Mouse (Mus musculus) hindbrain, embryonic 15.5 days (tissue): ENCODE measurements at regions not wholly inside any gene's neighbourhood (a gene's known extent, or its start where the extent isn't known, plus 50 kb on each side); places are given as distances from the start of the nearest gene placed in this dataset.

ENCODE experiments used
- ATAC-seq: fragments of 200-750 bp; cut with Nextera tagmentation; 2 replicates; pipeline ENCODE4 v1.8.0; 2017; ENCODE audit warnings: low read depth, moderate number of reproducible peaks, moderate TSS enrichment; ENCODE audit not compliant: low FRiP score
- H3K27ac ChIP-seq: fragments of 300-500 bp; sonication (generic); replicated peaks from 2 replicates; pipeline ENCODE4 v1.5.1; 2015; ENCODE audit warnings: mild to moderate bottlenecking, inconsistent platforms
- H3K27me3 ChIP-seq: fragments of 300-500 bp; sonication (generic); 2 replicates; pipeline ENCODE4 v1.6.1; 2015; ENCODE audit warnings: control low read depth, inconsistent platforms
- H3K36me3 ChIP-seq: fragments of 300-500 bp; sonication (generic); 2 replicates; pipeline ENCODE4 v1.6.1; 2015; ENCODE audit warnings: control low read depth, inconsistent platforms
- H3K4me1 ChIP-seq: fragments of 300-500 bp; sonication (generic); replicated peaks from 2 replicates; pipeline ENCODE4 v1.6.1; 2015; ENCODE audit warnings: control low read depth, inconsistent platforms
- H3K4me2 ChIP-seq: fragments of 300-500 bp; sonication (generic); 2 replicates; pipeline ENCODE4 v1.6.1; 2015; ENCODE audit warnings: moderate library complexity, mild to moderate bottlenecking, inconsistent platforms
- H3K4me3 ChIP-seq: fragments of 300-500 bp; sonication (generic); 2 replicates; pipeline ENCODE4 v1.5.1; 2015; ENCODE audit warnings: mild to moderate bottlenecking, inconsistent platforms
- H3K9ac ChIP-seq: fragments of 300-500 bp; sonication (generic); 2 replicates; pipeline ENCODE4 v1.6.1; 2015; ENCODE audit warnings: inconsistent platforms
- H3K9me3 ChIP-seq: fragments of 300-500 bp; sonication (generic); 2 replicates; pipeline ENCODE4 v1.6.1; 2016; ENCODE audit warnings: control low read depth, inconsistent platforms
- WGBS: fragments of 180-500 bp; shearing (Covaris S2); methylation state at CpG from one replicate; pipeline ENCODE4 v1.1.7; 2015; 5-methylcytosine and 5-hydroxymethylcytosine counted together

- WGBS, result 92% methylated on average over 3 of the region's 3 CpGs
- no peaks in the 10 kb centered on the region for H3K9me3 ChIP-seq
These were observed 225.0 kb upstream of the N6amt1 start for GRCm38 (mm10) chr16:87129021-87129420.

GRCm38 (mm10) chr16:87128230-87128629, 225.8 kb upstream of the N6amt1 start:
- peak; percentile 56 for ATAC-seq
- H3K4me3 ChIP-seq, result peak overlapping the region; percentile 14

More at GRCm38 (mm10) chr16:87129021-87129420, 225.0 kb upstream of the N6amt1 start:
- Histone ChIP-seq H3K27me3 (no peaks in the 10 kb centered on the region), H3K4me1 (no peaks in the 10 kb centered on the region), H3K27ac (no peak overlapping the region), H3K36me3 (no peaks in the 10 kb centered on the region), H3K9ac (no peak overlapping the region), H3K4me2 (no peak overlapping the region), H3K4me3 (no peak overlapping the region)
- ATAC-seq, result no peak

GRCm38 (mm10) chr16:87124519-87124918, 229.5 kb upstream of the N6amt1 start:
- WGBS, result 91% methylated on average over 7 of the region's 7 CpGs
- Histone ChIP-seq H3K27ac (no peak overlapping the region), H3K9ac (no peak overlapping the region), H3K4me1 (no peaks in the 10 kb centered on the region), H3K4me3 (no peak overlapping the region), H3K4me2 (no peak overlapping the region), H3K9me3 (no peaks in the 10 kb centered on the region), H3K36me3 (no peaks in the 10 kb centered on the region), H3K27me3 (no peaks in the 10 kb centered on the region)
- no peak for ATAC-seq

More at GRCm38 (mm10) chr16:87128230-87128629, 225.8 kb upstream of the N6amt1 start:
- peak overlapping the region; percentile 35 for H3K4me2 ChIP-seq
- WGBS, result 65% methylated on average over 13 of the region's 13 CpGs
- H3K27ac ChIP-seq, result 0 out of 2 replicates have a peak overlapping the region, but pooled peaks have one; percentile 23
- no peak overlapping the region for H3K9ac ChIP-seq
- H3K27me3 ChIP-seq, result no peaks in the 10 kb centered on the region
- H3K36me3 ChIP-seq, result no peaks in the 10 kb centered on the region
- no peaks in the 10 kb centered on the region for H3K4me1 ChIP-seq
- H3K9me3 ChIP-seq, result no peaks in the 10 kb centered on the region

- no peak overlapping the region for H3K4me3 ChIP-seq
- no peaks in the 10 kb centered on the region for H3K9me3 ChIP-seq
- no peaks in the 10 kb centered on the region for H3K36me3 ChIP-seq
- H3K4me2 ChIP-seq, result no peak overlapping the region
- no peak overlapping the region for H3K27ac ChIP-seq
- no peak for ATAC-seq
- no peaks in the 10 kb centered on the region for H3K4me1 ChIP-seq
- H3K9ac ChIP-seq, result no peak overlapping the region
- H3K27me3 ChIP-seq, result no peaks in the 10 kb centered on the region
- 87% methylated on average over 2 of the region's 2 CpGs for WGBS
These were observed 250.4 kb upstream of the N6amt1 start for GRCm38 (mm10) chr16:87103599-87103998.

GRCm38 (mm10) chr16:87102057-87102456, 251.9 kb upstream of the N6amt1 start:
- H3K9me3 ChIP-seq, result no peaks in the 10 kb centered on the region
- H3K4me2 ChIP-seq, result no peak overlapping the region
- ATAC-seq, result no peak
- no peak overlapping the region for H3K4me3 ChIP-seq
- H3K27me3 ChIP-seq, result no peaks in the 10 kb centered on the region
- H3K27ac ChIP-seq, result no peak overlapping the region
- H3K36me3 ChIP-seq, result no peaks in the 10 kb centered on the region
- no peak overlapping the region for H3K9ac ChIP-seq
- H3K4me1 ChIP-seq, result no peaks in the 10 kb centered on the region

- Histone ChIP-seq H3K4me2 (no peak overlapping the region), H3K27me3 (no peaks in the 10 kb centered on the region), H3K27ac (no peak overlapping the region), H3K4me3 (no peak overlapping the region), H3K36me3 (no peaks in the 10 kb centered on the region), H3K9me3 (no peaks in the 10 kb centered on the region), H3K9ac (no peak overlapping the region), H3K4me1 (no peaks in the 10 kb centered on the region)
- 82% methylated on average over 2 of the region's 2 CpGs for WGBS
- no peak for ATAC-seq
These were observed 262.0 kb upstream of the N6amt1 start for GRCm38 (mm10) chr16:87092011-87092410.

GRCm38 (mm10) chr16:87089322-87089721, 264.7 kb upstream of the N6amt1 start:
- no peak overlapping the region for H3K9ac ChIP-seq
- H3K4me3 ChIP-seq, result no peak overlapping the region
- WGBS, result 84% methylated on average over 3 of the region's 3 CpGs
- no peaks in the 10 kb centered on the region for H3K36me3 ChIP-seq
- H3K4me2 ChIP-seq, result no peak overlapping the region
- no peaks in the 10 kb centered on the region for H3K27me3 ChIP-seq
- H3K27ac ChIP-seq, result no peak overlapping the region
- no peaks in the 10 kb centered on the region for H3K4me1 ChIP-seq
- ATAC-seq, result no peak
- no peaks in the 10 kb centered on the region for H3K9me3 ChIP-seq

- H3K9ac ChIP-seq, result no peak overlapping the region
- no peak overlapping the region for H3K27ac ChIP-seq
- H3K9me3 ChIP-seq, result no peaks in the 10 kb centered on the region
- H3K4me3 ChIP-seq, result no peak overlapping the region
- 80% methylated on average over 2 of the region's 2 CpGs for WGBS
- H3K36me3 ChIP-seq, result no peaks in the 10 kb centered on the region
- no peak overlapping the region for H3K4me2 ChIP-seq
- ATAC-seq, result no peak
- no peaks in the 10 kb centered on the region for H3K4me1 ChIP-seq
- no peaks in the 10 kb centered on the region for H3K27me3 ChIP-seq
These were observed 270.5 kb upstream of the N6amt1 start for GRCm38 (mm10) chr16:87083505-87083904.

GRCm38 (mm10) chr16:87077385-87077784, 276.6 kb upstream of the N6amt1 start:
- H3K27ac ChIP-seq, result no peak overlapping the region
- H3K4me1 ChIP-seq, result no peaks in the 10 kb centered on the region
- H3K9me3 ChIP-seq, result no peaks in the 10 kb centered on the region
- H3K4me2 ChIP-seq, result no peak overlapping the region
- no peaks in the 10 kb centered on the region for H3K27me3 ChIP-seq
- H3K36me3 ChIP-seq, result no peaks in the 10 kb centered on the region
- 89% methylated on average over 2 of the region's 2 CpGs for WGBS
- ATAC-seq, result no peak
- no peak overlapping the region for H3K4me3 ChIP-seq
- no peak overlapping the region for H3K9ac ChIP-seq

- no peak overlapping the region for H3K4me2 ChIP-seq
- H3K27ac ChIP-seq, result no peak overlapping the region
- 72% methylated on average over 2 of the region's 2 CpGs for WGBS
- no peaks in the 10 kb centered on the region for H3K9me3 ChIP-seq
- H3K4me3 ChIP-seq, result no peak overlapping the region
- no peaks in the 10 kb centered on the region for H3K27me3 ChIP-seq
- H3K4me1 ChIP-seq, result no peaks in the 10 kb centered on the region
- no peaks in the 10 kb centered on the region for H3K36me3 ChIP-seq
- no peak overlapping the region for H3K9ac ChIP-seq
- ATAC-seq, result no peak
These were observed 284.7 kb upstream of the N6amt1 start for GRCm38 (mm10) chr16:87069294-87069693.

- Histone ChIP-seq H3K36me3 (no peaks in the 10 kb centered on the region), H3K9ac (no peak overlapping the region), H3K27ac (no peak overlapping the region), H3K4me1 (no peaks in the 10 kb centered on the region), H3K9me3 (no peaks in the 10 kb centered on the region), H3K27me3 (no peaks in the 10 kb centered on the region), H3K4me3 (no peak overlapping the region), H3K4me2 (no peak overlapping the region)
- ATAC-seq, result no peak
- WGBS, result 73% methylated on average over 1 of the region's 1 CpGs
These were observed 286.0 kb upstream of the N6amt1 start for GRCm38 (mm10) chr16:87067981-87068380.

- no peak overlapping the region for H3K27ac ChIP-seq
- H3K9ac ChIP-seq, result no peak overlapping the region
- WGBS, result 74% methylated on average over 5 of the region's 5 CpGs
- no peaks in the 10 kb centered on the region for H3K9me3 ChIP-seq
- H3K4me3 ChIP-seq, result no peak overlapping the region
- no peak for ATAC-seq
- no peaks in the 10 kb centered on the region for H3K4me1 ChIP-seq
- H3K27me3 ChIP-seq, result no peaks in the 10 kb centered on the region
- H3K36me3 ChIP-seq, result no peaks in the 10 kb centered on the region
- H3K4me2 ChIP-seq, result no peak overlapping the region
These were observed 286.5 kb upstream of the N6amt1 start for GRCm38 (mm10) chr16:87067523-87067922.

- H3K4me2 ChIP-seq, result no peak overlapping the region
- no peak for ATAC-seq
- H3K9ac ChIP-seq, result no peak overlapping the region
- WGBS, result 90% methylated on average over 8 of the region's 8 CpGs
- H3K4me1 ChIP-seq, result no peaks in the 10 kb centered on the region
- no peak overlapping the region for H3K27ac ChIP-seq
- H3K36me3 ChIP-seq, result no peaks in the 10 kb centered on the region
- no peak overlapping the region for H3K4me3 ChIP-seq
- H3K27me3 ChIP-seq, result no peaks in the 10 kb centered on the region
- H3K9me3 ChIP-seq, result no peaks in the 10 kb centered on the region
These were observed 293.5 kb upstream of the N6amt1 start for GRCm38 (mm10) chr16:87060473-87060872.
